Mouse (Mus musculus): ENCODE results near the gene Olfr266. TPM values are rescaled to one million over a fixed set of nuclear protein-coding genes. Genes with fewer than 3 reads are reported as not detected.
A peak's percentile ranks its signal among the peaks of the same experiment; 100 is the strongest.

The Olfr266 gene
- not detected in 2 replicates for polyA plus RNA-seq (2015; fragmentation: Nextera tagmentation; extraction: Ambion mirVana)

GRCm38 (mm10) chr3:106826187-106826586 is at the start of gene Olfr266:
Gene Olfr266 (minus strand): TSS chr3:106826287.
- no peak within 1 kb of the TSS for H3K4me3 ChIP-seq
- no peaks in the 10 kb centered on the region for H3K36me3 ChIP-seq
- WGBS = 66% methylated on average over 1 of the region's 1 CpGs
- no peaks in the 10 kb centered on the region for H3K27me3 ChIP-seq (replicated peaks)
- H3K9me3 ChIP-seq = 0 out of 2 replicates have a peak, but pooled peaks cover 2% of the 10 kb centered on the region
- no peak within 1 kb of the TSS for H3K27ac ChIP-seq (replicated peaks)
- no peak within 1 kb of the TSS for H3K4me2 ChIP-seq
- no peak within 1 kb of the TSS for H3K9ac ChIP-seq
- H3K4me1 ChIP-seq = no peaks in the 10 kb centered on the region
- no peak for ATAC-seq (ENCODE audit: extremely low read depth, insufficient number of reproducible peaks, low FRiP score, low TSS enrichment)

- Histone ChIP-seq H3K4me2 (no peak overlapping the region), H3K27ac (replicated peaks) (no peak overlapping the region), H3K27me3 (replicated peaks) (no peaks in the 10 kb centered on the region), H3K9me3 (peaks cover 4% of the 10 kb centered on the region; the same call in 1 of the 2 replicates), H3K36me3 (no peaks in the 10 kb centered on the region), H3K4me3 (no peak overlapping the region), H3K9ac (no peak overlapping the region), H3K4me1 (no peaks in the 10 kb centered on the region)
- ATAC-seq (ENCODE audit: extremely low read depth, insufficient number of reproducible peaks, low FRiP score, low TSS enrichment) = no peak
- WGBS = 80% methylated on average over 1 of the region's 1 CpGs
These were observed 49.5 kb upstream of the Olfr266 start for GRCm38 (mm10) chr3:106875626-106876025.

GRCm38 (mm10) chr3:106872893-106873292 is 46.8 kb upstream of the Olfr266 start:
- H3K4me1 ChIP-seq = no peaks in the 10 kb centered on the region
- no peaks in the 10 kb centered on the region for H3K27me3 ChIP-seq (replicated peaks)
- no peak overlapping the region for H3K27ac ChIP-seq (replicated peaks)
- peaks cover 7% of the 10 kb centered on the region for H3K9me3 ChIP-seq
- ATAC-seq (ENCODE audit: extremely low read depth, insufficient number of reproducible peaks, low FRiP score, low TSS enrichment) = no peak
- H3K9ac ChIP-seq = no peak overlapping the region
- no peak overlapping the region for H3K4me2 ChIP-seq
- H3K36me3 ChIP-seq = no peaks in the 10 kb centered on the region
- no peak overlapping the region for H3K4me3 ChIP-seq

GRCm38 (mm10) chr3:106832107-106832506 is 6.0 kb upstream of the Olfr266 start:
- H3K36me3 ChIP-seq = no peaks in the 10 kb centered on the region
- H3K4me1 ChIP-seq = no peaks in the 10 kb centered on the region
- H3K27me3 ChIP-seq (replicated peaks) = no peaks in the 10 kb centered on the region
- no peak for ATAC-seq (ENCODE audit: extremely low read depth, insufficient number of reproducible peaks, low FRiP score, low TSS enrichment)
- 68% methylated on average over 1 of the region's 1 CpGs for WGBS
- peaks cover 24% of the 10 kb centered on the region for H3K9me3 ChIP-seq
- H3K27ac ChIP-seq (replicated peaks) = no peak overlapping the region
- H3K4me2 ChIP-seq = no peak overlapping the region
- no peak overlapping the region for H3K9ac ChIP-seq
- H3K4me3 ChIP-seq = no peak overlapping the region

- Histone ChIP-seq H3K4me2 (no peak overlapping the region), H3K9me3 (no peaks in the 10 kb centered on the region), H3K9ac (no peak overlapping the region), H3K36me3 (no peaks in the 10 kb centered on the region), H3K27me3 (replicated peaks) (no peaks in the 10 kb centered on the region), H3K4me1 (no peaks in the 10 kb centered on the region), H3K4me3 (no peak overlapping the region), H3K27ac (replicated peaks) (no peak overlapping the region)
- no peak for ATAC-seq (ENCODE audit: extremely low read depth, insufficient number of reproducible peaks, low FRiP score, low TSS enrichment)
- 63% methylated on average over 2 of the region's 2 CpGs for WGBS
These were observed 8.4 kb downstream of the Olfr266 start for GRCm38 (mm10) chr3:106817676-106818075.

- Histone ChIP-seq H3K36me3 (no peaks in the 10 kb centered on the region), H3K4me2 (no peak overlapping the region), H3K9me3 (peaks cover 3% of the 10 kb centered on the region; the same call in 1 of the 2 replicates), H3K4me1 (no peaks in the 10 kb centered on the region), H3K27ac (replicated peaks) (no peak overlapping the region), H3K27me3 (replicated peaks) (no peaks in the 10 kb centered on the region), H3K4me3 (no peak overlapping the region), H3K9ac (no peak overlapping the region)
- 59% methylated on average over 2 of the region's 2 CpGs for WGBS
- ATAC-seq (ENCODE audit: extremely low read depth, insufficient number of reproducible peaks, low FRiP score, low TSS enrichment) = no peak
These were observed 17.0 kb downstream of the Olfr266 start for GRCm38 (mm10) chr3:106808972-106809695.

- Histone ChIP-seq H3K9me3 (0 out of 2 replicates have a peak, but pooled peaks cover 5% of the 10 kb centered on the region), H3K9ac (no peak overlapping the region), H3K36me3 (no peaks in the 10 kb centered on the region), H3K4me1 (no peaks in the 10 kb centered on the region), H3K27me3 (replicated peaks) (no peaks in the 10 kb centered on the region), H3K27ac (replicated peaks) (no peak overlapping the region), H3K4me3 (no peak overlapping the region), H3K4me2 (no peak overlapping the region)
- ATAC-seq (ENCODE audit: extremely low read depth, insufficient number of reproducible peaks, low FRiP score, low TSS enrichment) = no peak
These were observed 28.0 kb downstream of the Olfr266 start for GRCm38 (mm10) chr3:106798079-106798478.

- no peak within 1 kb of the TSS for H3K9ac ChIP-seq
- no peak for ATAC-seq (ENCODE audit: extremely low read depth, insufficient number of reproducible peaks, low FRiP score, low TSS enrichment)
- no peak within 1 kb of the TSS for H3K4me2 ChIP-seq
- H3K27ac ChIP-seq (replicated peaks) = 0 out of 2 replicates have a peak within 1 kb of the TSS, but pooled peaks have one; percentile 15
- H3K4me3 ChIP-seq = no peak within 1 kb of the TSS
- H3K4me1 ChIP-seq = peaks cover 5% of the 10 kb centered on the region; the same call in 1 of the 2 replicates
- H3K27me3 ChIP-seq (replicated peaks) = no peaks in the 10 kb centered on the region
- no peaks in the 10 kb centered on the region for H3K36me3 ChIP-seq
- H3K9me3 ChIP-seq = peaks cover 4% of the 10 kb centered on the region
- 49% methylated on average over 2 of the region's 2 CpGs for WGBS
These were observed 36.2 kb downstream of the Olfr266 start, which contains the start of gene Cd53 for GRCm38 (mm10) chr3:106789930-106790329. Gene Cd53 (minus strand): TSS chr3:106790149.

GRCm38 (mm10) chr3:106788440-106788887 is 37.6 kb downstream of the Olfr266 start:
- no peak overlapping the region for H3K4me3 ChIP-seq
- peaks cover 9% of the 10 kb centered on the region for H3K9me3 ChIP-seq

GRCm38 (mm10) chr3:106787972-106788371 is 38.1 kb downstream of the Olfr266 start:
- H3K9me3 ChIP-seq = peaks cover 9% of the 10 kb centered on the region
- H3K4me1 ChIP-seq = peaks cover 5% of the 10 kb centered on the region; the same call in 1 of the 2 replicates
- no peak overlapping the region for H3K4me2 ChIP-seq
- no peak overlapping the region for H3K4me3 ChIP-seq
- peak overlapping the region; percentile 70 for H3K27ac ChIP-seq (replicated peaks)
- no peak for ATAC-seq (ENCODE audit: extremely low read depth, insufficient number of reproducible peaks, low FRiP score, low TSS enrichment)
- no peaks in the 10 kb centered on the region for H3K36me3 ChIP-seq
- H3K9ac ChIP-seq = no peak overlapping the region
- no peaks in the 10 kb centered on the region for H3K27me3 ChIP-seq (replicated peaks)

More at GRCm38 (mm10) chr3:106788440-106788887, 37.6 kb downstream of the Olfr266 start:
- no peaks in the 10 kb centered on the region for H3K27me3 ChIP-seq (replicated peaks)
- H3K4me1 ChIP-seq = peaks cover 5% of the 10 kb centered on the region; the same call in 1 of the 2 replicates
- H3K4me2 ChIP-seq = no peak overlapping the region
- no peak overlapping the region for H3K9ac ChIP-seq
- WGBS = 31% methylated on average over 2 of the region's 2 CpGs
- ATAC-seq (ENCODE audit: extremely low read depth, insufficient number of reproducible peaks, low FRiP score, low TSS enrichment) = no peak
- no peaks in the 10 kb centered on the region for H3K36me3 ChIP-seq
- H3K27ac ChIP-seq (replicated peaks) = peak overlapping the region; percentile 70

- peaks cover 5% of the 10 kb centered on the region; the same call in 1 of the 2 replicates for H3K4me1 ChIP-seq
- no peak overlapping the region for H3K4me2 ChIP-seq
- H3K4me3 ChIP-seq = no peak overlapping the region
- H3K27me3 ChIP-seq (replicated peaks) = no peaks in the 10 kb centered on the region
- WGBS = 66% methylated on average over 3 of the region's 3 CpGs
- peaks cover 9% of the 10 kb centered on the region for H3K9me3 ChIP-seq
- no peak overlapping the region for H3K9ac ChIP-seq
- no peak for ATAC-seq (ENCODE audit: extremely low read depth, insufficient number of reproducible peaks, low FRiP score, low TSS enrichment)
- no peaks in the 10 kb centered on the region for H3K36me3 ChIP-seq
- H3K27ac ChIP-seq (replicated peaks) = no peak overlapping the region
These were observed 41.0 kb downstream of the Olfr266 start for GRCm38 (mm10) chr3:106785130-106785529.

- no peaks in the 10 kb centered on the region for H3K36me3 ChIP-seq
- no peaks in the 10 kb centered on the region for H3K27me3 ChIP-seq (replicated peaks)
- no peak for ATAC-seq (ENCODE audit: extremely low read depth, insufficient number of reproducible peaks, low FRiP score, low TSS enrichment)
- WGBS = 64% methylated on average over 1 of the region's 1 CpGs
- H3K4me1 ChIP-seq = no peaks in the 10 kb centered on the region
- H3K27ac ChIP-seq (replicated peaks) = no peak overlapping the region
- no peak overlapping the region for H3K4me3 ChIP-seq
- no peak overlapping the region for H3K4me2 ChIP-seq
- no peak overlapping the region for H3K9ac ChIP-seq
- no peaks in the 10 kb centered on the region for H3K9me3 ChIP-seq
These were observed 54.3 kb downstream of the Olfr266 start for GRCm38 (mm10) chr3:106771834-106772233.
